Comparison of ENCODE assay signal across 7 mouse cellular contexts in the genomic region with DNA sequence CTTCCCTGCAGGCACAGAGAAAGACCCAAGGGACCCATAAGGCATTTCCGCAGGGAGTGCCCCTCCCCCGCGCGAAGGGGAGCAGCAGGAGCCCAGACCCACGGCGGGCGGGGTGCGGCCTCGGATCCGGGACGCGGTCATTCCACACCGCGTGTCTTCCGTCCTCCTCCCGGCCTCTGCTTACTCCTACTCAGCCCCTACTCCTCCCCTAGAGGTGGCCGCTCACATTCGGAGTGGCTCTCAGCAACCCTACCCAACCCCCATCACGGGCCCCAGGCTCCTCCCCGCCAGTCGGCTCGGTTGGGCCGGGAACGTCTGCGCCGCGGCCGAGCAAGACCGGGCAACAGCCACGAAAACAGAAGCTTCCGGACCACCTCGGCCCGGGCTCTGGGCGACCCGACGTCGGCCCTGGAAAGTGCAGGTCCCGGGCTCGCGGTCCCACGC. TPM values are rescaled to one million over a fixed set of nuclear protein-coding genes. Genes with fewer than 3 reads are reported as not detected.
DNase-seq lines count a peak whose midpoint lies in the region; ATAC-seq and TF ChIP-seq lines count a peak whose summit lies in the region.

No protein-coding gene starts in this region.

- no peak for TF ChIP-seq CTCF in midbrain, postnatal 0 days (IDR thresholded peaks at IDR 0.05)

- under 1% methylated on average over 41 of the region's 41 CpGs for WGBS in limb, embryonic 15.5 days
- under 1% methylated on average over 41 of the region's 41 CpGs for WGBS in midbrain, postnatal 0 days

- H3K9me3 ChIP-seq in limb, embryonic 15.5 days = no peaks in the 10 kb centered on the region
- H3K9me3 ChIP-seq in midbrain, postnatal 0 days (ENCODE audit: low read length) = no peaks in the 10 kb centered on the region

- peaks cover 39% of the 10 kb centered on the region for H3K36me3 ChIP-seq in limb, embryonic 15.5 days
- peaks cover 27% of the 10 kb centered on the region for H3K36me3 ChIP-seq in midbrain, postnatal 0 days (ENCODE audit: insufficient read depth, low read length)
- H3K36me3 ChIP-seq in splenic B cell, adult 2 months (ENCODE audit: control insufficient read depth, insufficient read depth, low read length, poor library complexity, severe bottlenecking) = peaks cover 13% of the 10 kb centered on the region

- peak overlapping the region; percentile 99 for H3K27ac ChIP-seq in limb, embryonic 15.5 days
- peak overlapping the region; percentile 92; the same call in 1 of the 2 replicates for H3K27ac ChIP-seq in midbrain, postnatal 0 days (ENCODE audit: low read depth, low read length)

- peak overlapping the region; percentile 81 for H3K4me2 ChIP-seq in limb, embryonic 15.5 days
- peak overlapping the region; percentile 97 for H3K4me2 ChIP-seq in midbrain, postnatal 0 days (ENCODE audit: low read depth, low read length, poor library complexity, severe bottlenecking)

- H3K27me3 ChIP-seq in limb, embryonic 15.5 days = no peaks in the 10 kb centered on the region
- no peaks in the 10 kb centered on the region for H3K27me3 ChIP-seq in midbrain, postnatal 0 days (ENCODE audit: insufficient read depth, low read length)
- H3K27me3 ChIP-seq in splenic B cell, adult 2 months (ENCODE audit: control insufficient read depth, insufficient read depth, low read length, poor library complexity, severe bottlenecking) = no peaks in the 10 kb centered on the region

- peak overlapping the region; percentile 82 for H3K9ac ChIP-seq in limb, embryonic 15.5 days
- H3K9ac ChIP-seq in midbrain, postnatal 0 days (replicated peaks; ENCODE audit: low read length, poor library complexity, severe bottlenecking) = peak overlapping the region; percentile 86

- peak overlapping the region; percentile 91 for H3K4me3 ChIP-seq in limb, embryonic 15.5 days
- peak overlapping the region; percentile 90 for H3K4me3 ChIP-seq in midbrain, postnatal 0 days (ENCODE audit: low read depth, low read length)

- peaks cover 33% of the 10 kb centered on the region for H3K4me1 ChIP-seq in limb, embryonic 15.5 days
- peaks cover 8% of the 10 kb centered on the region; the same call in 1 of the 2 replicates for H3K4me1 ChIP-seq in midbrain, postnatal 0 days (ENCODE audit: insufficient read depth, low read length)

- peak; percentile 59 for ATAC-seq in limb, embryonic 15.5 days (ENCODE audit: insufficient number of reproducible peaks, low FRiP score, low TSS enrichment, low read depth)
- ATAC-seq in midbrain, postnatal 0 days (ENCODE audit: low FRiP score) = peak; percentile 34

- DNase-seq in adrenal gland, adult (ENCODE audit: inconsistent age in 2 of 2, low spot score in 1 of 2) = peak; percentile 85 to 91
- peak; percentile 82 for DNase-seq in cerebellum, adult 9-11 months
- DNase-seq in gastrocnemius, postnatal 10 days = peak; percentile 67
- DNase-seq in induced T-regulatory cell, adult 2 months (ENCODE audit: low read depth) = peak; percentile 82
- DNase-seq in midbrain, postnatal 0 days (ENCODE audit: low spot score) = peak; percentile 27
- DNase-seq in splenic B cell, adult 2 months (ENCODE audit: low read depth, low spot score) = peak; percentile 70

RNA-seq across cellular contexts. Expression of a gene that starts 0.7 kb away (rescaled TPM):
- 10 to 100 TPM; 29.5 to 35.2 TPM for total RNA-seq in gastrocnemius, postnatal 10 days (2021)
- 84.4 and 101 TPM in 2 replicates for polyA plus RNA-seq in limb, embryonic 15.5 days (2015; fragmentation: Nextera tagmentation; extraction: Ambion mirVana)
- 88.1 and 92.4 TPM in 2 replicates for total RNA-seq in midbrain, postnatal 0 days (2014; rRNA removed)
- 58.2 and 59.4 TPM in 2 replicates for polyA plus RNA-seq in midbrain, postnatal 0 days (2015; fragmentation: Nextera tagmentation; extraction: Ambion mirVana)

RNA-seq across cellular contexts. Expression of a gene that starts 8.2 kb away (rescaled TPM):
- total RNA-seq in gastrocnemius, postnatal 10 days (2021) = 10 to 100 TPM; 10.5 to 15.6 TPM
- 33.5 and 34.8 TPM in 2 replicates for polyA plus RNA-seq in limb, embryonic 15.5 days (2015; fragmentation: Nextera tagmentation; extraction: Ambion mirVana)
- 24.6 and 25.9 TPM in 2 replicates for total RNA-seq in midbrain, postnatal 0 days (2014; rRNA removed)
- 25.1 and 29.6 TPM in 2 replicates for polyA plus RNA-seq in midbrain, postnatal 0 days (2015; fragmentation: Nextera tagmentation; extraction: Ambion mirVana)

RNA-seq across cellular contexts. Expression of a gene that starts 8.7 kb away (rescaled TPM):
- 10 to 100 TPM; 13.2 to 16.6 TPM for total RNA-seq in gastrocnemius, postnatal 10 days (2021)
- polyA plus RNA-seq in limb, embryonic 15.5 days (2015; fragmentation: Nextera tagmentation; extraction: Ambion mirVana) = 23.0 and 24.7 TPM in 2 replicates
- total RNA-seq in midbrain, postnatal 0 days (2014; rRNA removed) = 43.7 and 46.2 TPM in 2 replicates
- polyA plus RNA-seq in midbrain, postnatal 0 days (2015; fragmentation: Nextera tagmentation; extraction: Ambion mirVana) = 54.4 and 54.6 TPM in 2 replicates

RNA-seq across cellular contexts. Expression of a gene that starts 28.7 kb away (rescaled TPM):
- not detected for total RNA-seq in gastrocnemius, postnatal 10 days (2021)
- not detected in 2 replicates for polyA plus RNA-seq in limb, embryonic 15.5 days (2015; fragmentation: Nextera tagmentation; extraction: Ambion mirVana)
- total RNA-seq in midbrain, postnatal 0 days (2014; rRNA removed) = 2.5 and 3.8 TPM in 2 replicates
- polyA plus RNA-seq in midbrain, postnatal 0 days (2015; fragmentation: Nextera tagmentation; extraction: Ambion mirVana) = 3.7 and 4.0 TPM in 2 replicates

RNA-seq across cellular contexts. Expression of a gene that starts 44.9 kb away (rescaled TPM):
- total RNA-seq in gastrocnemius, postnatal 10 days (2021) = 10 to 100 TPM; 12.7 to 13.7 TPM
- 68.5 and 71.7 TPM in 2 replicates for polyA plus RNA-seq in limb, embryonic 15.5 days (2015; fragmentation: Nextera tagmentation; extraction: Ambion mirVana)
- total RNA-seq in midbrain, postnatal 0 days (2014; rRNA removed) = 43.8 and 72.8 TPM in 2 replicates
- 42.0 and 44.9 TPM in 2 replicates for polyA plus RNA-seq in midbrain, postnatal 0 days (2015; fragmentation: Nextera tagmentation; extraction: Ambion mirVana)

Comparison
In these comparisons a context has a peak if more than half of its experiments do, and no peak if none do; other contexts are left out.
1. Peak in every context shown above with its lines: DNase-seq, ATAC-seq, H3K4me3 ChIP-seq and H3K27ac ChIP-seq.
2. DNase-seq: peak in every context shown above with its lines; median percentile 88 in adrenal gland, adult; 82 in cerebellum, adult 9-11 months; 82 in induced T-regulatory cell, adult 2 months; 70 in splenic B cell, adult 2 months; 67 in gastrocnemius, postnatal 10 days; 27 in midbrain, postnatal 0 days.